8 mouse cellular contexts compared by ENCODE assay signal in genomic region chr3:118431031-118431723, GRCm38 (mm10).
DNase-seq lines count a peak whose midpoint lies in the region; ATAC-seq and TF ChIP-seq lines count a peak whose summit lies in the region.

No protein-coding gene starts in this region.

- TF ChIP-seq EP300 in liver, embryonic 14.5 days (IDR thresholded peaks at IDR 0.05; ENCODE audit: low read depth): no peak

- H3K9me3 ChIP-seq in megakaryocyte, embryonic 14.5 days: peaks cover 12% of the 10 kb centered on the region; the same call in 1 of the 2 replicates
- no peaks in the 10 kb centered on the region for H3K9me3 ChIP-seq in embryonic facial prominence, embryonic 11.5 days (replicated peaks; ENCODE audit: control insufficient read depth, low read length)
- no peaks in the 10 kb centered on the region for H3K9me3 ChIP-seq in heart, embryonic 14.5 days (ENCODE audit: control insufficient read depth, low read length)
- no peaks in the 10 kb centered on the region for H3K9me3 ChIP-seq in kidney, postnatal 0 days (replicated peaks; ENCODE audit: low read length)
- H3K9me3 ChIP-seq in liver, embryonic 14.5 days (ENCODE audit: control insufficient read depth, low read length): no peaks in the 10 kb centered on the region
- no peaks in the 10 kb centered on the region for H3K9me3 ChIP-seq in neural tube, embryonic 13.5 days

- peak overlapping the region; percentile 62 for H3K4me3 ChIP-seq in megakaryocyte, embryonic 14.5 days (replicated peaks)
- peak overlapping the region; percentile 28 for H3K4me3 ChIP-seq in embryonic facial prominence, embryonic 11.5 days (ENCODE audit: low read depth, low read length)
- peak overlapping the region; percentile 13 to 37; a peak in 2 of 4 replicates for H3K4me3 ChIP-seq in heart, embryonic 14.5 days (ENCODE audit: control insufficient read depth in 1 of 2, insufficient read depth in 1 of 2, low read depth in 1 of 2, low read length in 2 of 2)
- H3K4me3 ChIP-seq in kidney, postnatal 0 days (replicated peaks; ENCODE audit: low read depth, low read length): no peak overlapping the region
- no peak overlapping the region for H3K4me3 ChIP-seq in liver, embryonic 14.5 days (ENCODE audit: insufficient read depth in 1 of 2, low read depth in 2 of 2, low read length in 2 of 2)
- peak overlapping the region; percentile 55 for H3K4me3 ChIP-seq in neural tube, embryonic 13.5 days

- WGBS in embryonic facial prominence, embryonic 11.5 days: under 1% methylated on average over 22 of the region's 22 CpGs
- under 1% methylated on average over 22 of the region's 22 CpGs for WGBS in heart, embryonic 14.5 days
- 3% methylated on average over 22 of the region's 22 CpGs for WGBS in kidney, postnatal 0 days
- WGBS in liver, embryonic 14.5 days (ENCODE audit: insufficient replicate concordance): 3% methylated on average over 22 of the region's 22 CpGs
- 2% methylated on average over 22 of the region's 22 CpGs for WGBS in neural tube, embryonic 13.5 days

- peaks cover 17% of the 10 kb centered on the region for H3K4me1 ChIP-seq in megakaryocyte, embryonic 14.5 days
- H3K4me1 ChIP-seq in embryonic facial prominence, embryonic 11.5 days (ENCODE audit: control insufficient read depth, insufficient read depth, low read length): no peaks in the 10 kb centered on the region; the same call in 1 of the 2 replicates
- peaks cover 13 to 21% of the 10 kb centered on the region in 2 experiments; a peak in 3 of 4 replicates for H3K4me1 ChIP-seq in heart, embryonic 14.5 days (ENCODE audit: control insufficient read depth in 2 of 2, insufficient read depth in 2 of 2, low read length in 2 of 2)
- H3K4me1 ChIP-seq in kidney, postnatal 0 days (replicated peaks; ENCODE audit: insufficient read depth, low read length): peaks cover 10% of the 10 kb centered on the region
- H3K4me1 ChIP-seq in liver, embryonic 14.5 days (replicated peaks; ENCODE audit: control insufficient read depth in 2 of 2, insufficient read depth in 2 of 2, low read length in 1 of 2): no peaks in the 10 kb centered on the region
- H3K4me1 ChIP-seq in neural tube, embryonic 13.5 days (replicated peaks): peaks cover 25% of the 10 kb centered on the region

- H3K27me3 ChIP-seq in megakaryocyte, embryonic 14.5 days (replicated peaks): peaks cover 40% of the 10 kb centered on the region
- H3K27me3 ChIP-seq in embryonic facial prominence, embryonic 11.5 days (ENCODE audit: control insufficient read depth, insufficient read depth, low read length): peaks cover 6% of the 10 kb centered on the region; the same call in 1 of the 2 replicates
- peaks cover 57% of the 10 kb centered on the region for H3K27me3 ChIP-seq in heart, embryonic 14.5 days (ENCODE audit: control insufficient read depth, insufficient read depth, low read length)
- peaks cover 38% of the 10 kb centered on the region for H3K27me3 ChIP-seq in kidney, postnatal 0 days (ENCODE audit: insufficient read depth, low read length)
- H3K27me3 ChIP-seq in liver, embryonic 14.5 days (ENCODE audit: control insufficient read depth, insufficient read depth, low read length): peaks cover 12% of the 10 kb centered on the region
- peaks cover 7% of the 10 kb centered on the region for H3K27me3 ChIP-seq in neural tube, embryonic 13.5 days

- no peak overlapping the region for H3K27ac ChIP-seq in embryonic facial prominence, embryonic 11.5 days (replicated peaks; ENCODE audit: low read depth, low read length)
- no peak overlapping the region for H3K27ac ChIP-seq in heart, embryonic 14.5 days (replicated peaks in 1 of 2; ENCODE audit: control insufficient read depth in 1 of 2, insufficient read depth in 1 of 2, low read depth in 2 of 2, low read length in 2 of 2)
- H3K27ac ChIP-seq in kidney, postnatal 0 days: no peak overlapping the region
- H3K27ac ChIP-seq in liver, embryonic 14.5 days: no peak overlapping the region
- peak overlapping the region; percentile 94 for H3K27ac ChIP-seq in neural tube, embryonic 13.5 days (replicated peaks)

- H3K4me2 ChIP-seq in embryonic facial prominence, embryonic 11.5 days (ENCODE audit: low read depth, low read length): peak overlapping the region; percentile 5
- peak overlapping the region; percentile 68 for H3K4me2 ChIP-seq in heart, embryonic 14.5 days (ENCODE audit: low read length)
- H3K4me2 ChIP-seq in kidney, postnatal 0 days (ENCODE audit: low read length): peak overlapping the region; percentile 37; the same call in 1 of the 2 replicates
- H3K4me2 ChIP-seq in liver, embryonic 14.5 days (ENCODE audit: low read depth): no peak overlapping the region
- peak overlapping the region; percentile 73 for H3K4me2 ChIP-seq in neural tube, embryonic 13.5 days

- no peak overlapping the region for H3K9ac ChIP-seq in embryonic facial prominence, embryonic 11.5 days (replicated peaks; ENCODE audit: low read length)
- H3K9ac ChIP-seq in heart, embryonic 14.5 days (ENCODE audit: low read length): no peak overlapping the region
- H3K9ac ChIP-seq in kidney, postnatal 0 days (ENCODE audit: low read depth, low read length): no peak overlapping the region
- no peak overlapping the region for H3K9ac ChIP-seq in liver, embryonic 14.5 days (replicated peaks)
- peak overlapping the region; percentile 82 for H3K9ac ChIP-seq in neural tube, embryonic 13.5 days

- no peak for ATAC-seq in megakaryocyte, adult 5-6 weeks (ENCODE audit: poor library complexity, severe bottlenecking)
- peak; percentile 64 for ATAC-seq in embryonic facial prominence, embryonic 11.5 days (replicated peaks; ENCODE audit: insufficient number of reproducible peaks, low FRiP score, low TSS enrichment, low read depth)
- ATAC-seq in heart, embryonic 14.5 days (ENCODE audit: insufficient number of reproducible peaks, insufficient read depth, low FRiP score, low read depth): no peak
- ATAC-seq in kidney, postnatal 0 days (replicated peaks; ENCODE audit: low FRiP score, low read depth): peak; percentile 75; the same call in 1 of the 2 replicates
- no peak for ATAC-seq in liver, embryonic 14.5 days (ENCODE audit: insufficient read depth)
- ATAC-seq in neural tube, embryonic 13.5 days (ENCODE audit: low read depth): peak; percentile 57; the same call in 1 of the 2 replicates

- H3K36me3 ChIP-seq in megakaryocyte, embryonic 14.5 days (replicated peaks; ENCODE audit: low read length): no peaks in the 10 kb centered on the region
- no peaks in the 10 kb centered on the region for H3K36me3 ChIP-seq in embryonic facial prominence, embryonic 11.5 days (replicated peaks; ENCODE audit: control insufficient read depth, insufficient read depth, low read depth, low read length)
- H3K36me3 ChIP-seq in heart, embryonic 14.5 days (ENCODE audit: control insufficient read depth, insufficient read depth, low read length): no peaks in the 10 kb centered on the region
- no peaks in the 10 kb centered on the region for H3K36me3 ChIP-seq in kidney, postnatal 0 days (ENCODE audit: insufficient read depth, low read length)
- H3K36me3 ChIP-seq in liver, embryonic 14.5 days (replicated peaks; ENCODE audit: control insufficient read depth, insufficient read depth, low read depth): no peaks in the 10 kb centered on the region
- no peaks in the 10 kb centered on the region for H3K36me3 ChIP-seq in neural tube, embryonic 13.5 days

- peak; percentile 94 for DNase-seq in embryonic facial prominence, embryonic 11.5 days (ENCODE audit: low spot score)
- DNase-seq in kidney, postnatal 0 days (ENCODE audit: low spot score): peak; percentile 93
- DNase-seq in liver, embryonic 14.5 days (ENCODE audit: low read depth in 3 of 3, low spot score in 3 of 3): peak; percentile 7 to 31 (median 23)
- DNase-seq in T-cell, adult 2 months (ENCODE audit: low spot score): no peak

- TF ChIP-seq CTCF in kidney, postnatal 0 days (IDR thresholded peaks at IDR 0.05; ENCODE audit: low read depth): no peak
- no peak for TF ChIP-seq CTCF in liver, embryonic 14.5 days (IDR thresholded peaks at IDR 0.05; ENCODE audit: low read depth)

Comparison
In these comparisons a context has a peak if more than half of its experiments do, and no peak if none do; other contexts are left out.
1. H3K4me3 ChIP-seq: peak in megakaryocyte, embryonic 14.5 days (single experiment), embryonic facial prominence, embryonic 11.5 days (single experiment), heart, embryonic 14.5 days (2 of 2) and neural tube, embryonic 13.5 days (single experiment); none in kidney, postnatal 0 days (single experiment) and liver, embryonic 14.5 days (0 of 2).
2. ATAC-seq: peak in embryonic facial prominence, embryonic 11.5 days (single experiment), kidney, postnatal 0 days (single experiment) and neural tube, embryonic 13.5 days (single experiment); none in megakaryocyte, adult 5-6 weeks (single experiment), heart, embryonic 14.5 days (single experiment) and liver, embryonic 14.5 days (single experiment).